Mouse (Mus musculus): Measurements from ENCODE around the gene Ndst4. TPM values are rescaled to one million over a fixed set of nuclear protein-coding genes. Genes with fewer than 3 reads are reported as not detected.

Gene Ndst4
- total and polyA plus RNA-seq, 2 experiments from 2014 or later, result 0.11 to 0.53 TPM

- no peak overlapping the region for H3K27ac ChIP-seq (ENCODE audit: low read depth)
- WGBS, result 42% methylated on average over 2 of the region's 2 CpGs
- H3K9me3 ChIP-seq (replicated peaks; ENCODE audit: control insufficient read depth, low read length), result no peaks in the 10 kb centered on the region
- no peaks in the 10 kb centered on the region for H3K27me3 ChIP-seq (ENCODE audit: control insufficient read depth, insufficient read depth, low read length)
- no peak overlapping the region for H3K9ac ChIP-seq (replicated peaks; ENCODE audit: low read depth, low read length)
- ATAC-seq (ENCODE audit: insufficient read depth, low read depth), result no peak
- no peak for DNase-seq (ENCODE audit: low spot score)
- H3K4me3 ChIP-seq (ENCODE audit: low read depth, low read length), result no peak overlapping the region
- no peaks in the 10 kb centered on the region for H3K4me1 ChIP-seq (ENCODE audit: control insufficient read depth, insufficient read depth)
- H3K4me2 ChIP-seq (ENCODE audit: low read depth, low read length), result no peak overlapping the region
- TF ChIP-seq CTCF (IDR thresholded peaks at IDR 0.05; ENCODE audit: low read depth) (no peak), EP300 (IDR thresholded peaks at IDR 0.05; ENCODE audit: low read depth) (no peak)
- no peaks in the 10 kb centered on the region for H3K36me3 ChIP-seq (replicated peaks; ENCODE audit: control insufficient read depth, insufficient read depth, low read length)
Measured at GRCm38 (mm10) chr3:125660884-125661532, 257.1 kb downstream of the Ndst4 start.

- no peaks in the 10 kb centered on the region for H3K4me1 ChIP-seq (ENCODE audit: control insufficient read depth, insufficient read depth)
- no peak for DNase-seq (ENCODE audit: low spot score)
- H3K36me3 ChIP-seq (replicated peaks; ENCODE audit: control insufficient read depth, insufficient read depth, low read length), result no peaks in the 10 kb centered on the region
- no peak for TF ChIP-seq EP300 (IDR thresholded peaks at IDR 0.05; ENCODE audit: low read depth)
- TF ChIP-seq CTCF (IDR thresholded peaks at IDR 0.05; ENCODE audit: low read depth), result no peak
- H3K9ac ChIP-seq (replicated peaks; ENCODE audit: low read depth, low read length), result no peak overlapping the region
- H3K4me2 ChIP-seq (ENCODE audit: low read depth, low read length), result no peak overlapping the region
- no peaks in the 10 kb centered on the region for H3K27me3 ChIP-seq (ENCODE audit: control insufficient read depth, insufficient read depth, low read length)
- no peak for ATAC-seq (ENCODE audit: insufficient read depth, low read depth)
- no peaks in the 10 kb centered on the region for H3K9me3 ChIP-seq (replicated peaks; ENCODE audit: control insufficient read depth, low read length)
- WGBS, result 69% methylated on average over 9 of the region's 9 CpGs
- no peak overlapping the region for H3K27ac ChIP-seq (ENCODE audit: low read depth)
- H3K4me3 ChIP-seq (ENCODE audit: low read depth, low read length), result no peak overlapping the region
Measured at GRCm38 (mm10) chr3:125673997-125674794, 270.3 kb downstream of the Ndst4 start.

GRCm38 (mm10) chr3:125675211-125675896, 271.5 kb downstream of the Ndst4 start:
- no peak for ATAC-seq (ENCODE audit: insufficient read depth, low read depth)
- H3K36me3 ChIP-seq (replicated peaks; ENCODE audit: control insufficient read depth, insufficient read depth, low read length), result no peaks in the 10 kb centered on the region
- no peak for DNase-seq (ENCODE audit: low spot score)
- no peaks in the 10 kb centered on the region for H3K9me3 ChIP-seq (replicated peaks; ENCODE audit: control insufficient read depth, low read length)
- TF ChIP-seq EP300 (IDR thresholded peaks at IDR 0.05; ENCODE audit: low read depth), result no peak
- no peak for TF ChIP-seq CTCF (IDR thresholded peaks at IDR 0.05; ENCODE audit: low read depth)
- no peak overlapping the region for H3K4me3 ChIP-seq (ENCODE audit: low read depth, low read length)
- no peaks in the 10 kb centered on the region for H3K27me3 ChIP-seq (ENCODE audit: control insufficient read depth, insufficient read depth, low read length)
- no peaks in the 10 kb centered on the region for H3K4me1 ChIP-seq (ENCODE audit: control insufficient read depth, insufficient read depth)
- no peak overlapping the region for H3K27ac ChIP-seq (ENCODE audit: low read depth)
- no peak overlapping the region for H3K9ac ChIP-seq (replicated peaks; ENCODE audit: low read depth, low read length)
- H3K4me2 ChIP-seq (ENCODE audit: low read depth, low read length), result no peak overlapping the region
- WGBS, result 75% methylated on average over 6 of the region's 6 CpGs

GRCm38 (mm10) chr3:125678924-125679323, 275.0 kb downstream of the Ndst4 start:
- TF ChIP-seq EP300 (IDR thresholded peaks at IDR 0.05; ENCODE audit: low read depth), result no peak
- TF ChIP-seq CTCF (IDR thresholded peaks at IDR 0.05; ENCODE audit: low read depth), result no peak
- ATAC-seq (ENCODE audit: insufficient read depth, low read depth) (no peak), DNase-seq (ENCODE audit: low spot score) (no peak)
- no peaks in the 10 kb centered on the region for H3K36me3 ChIP-seq (replicated peaks; ENCODE audit: control insufficient read depth, insufficient read depth, low read length)
- H3K27ac ChIP-seq (ENCODE audit: low read depth), result no peak overlapping the region
- 83% methylated on average over 9 of the region's 9 CpGs for WGBS
- no peak overlapping the region for H3K4me3 ChIP-seq (ENCODE audit: low read depth, low read length)
- no peaks in the 10 kb centered on the region for H3K4me1 ChIP-seq (ENCODE audit: control insufficient read depth, insufficient read depth)
- no peak overlapping the region for H3K9ac ChIP-seq (replicated peaks; ENCODE audit: low read depth, low read length)
- no peaks in the 10 kb centered on the region for H3K9me3 ChIP-seq (replicated peaks; ENCODE audit: control insufficient read depth, low read length)
- H3K4me2 ChIP-seq (ENCODE audit: low read depth, low read length), result no peak overlapping the region
- no peaks in the 10 kb centered on the region for H3K27me3 ChIP-seq (ENCODE audit: control insufficient read depth, insufficient read depth, low read length)

- Histone ChIP-seq H3K4me1 (ENCODE audit: control insufficient read depth, insufficient read depth) (no peaks in the 10 kb centered on the region), H3K36me3 (replicated peaks; ENCODE audit: control insufficient read depth, insufficient read depth, low read length) (no peaks in the 10 kb centered on the region), H3K4me2 (ENCODE audit: low read depth, low read length) (no peak overlapping the region), H3K9ac (replicated peaks; ENCODE audit: low read depth, low read length) (no peak overlapping the region), H3K27ac (ENCODE audit: low read depth) (no peak overlapping the region), H3K9me3 (replicated peaks; ENCODE audit: control insufficient read depth, low read length) (no peaks in the 10 kb centered on the region), H3K27me3 (ENCODE audit: control insufficient read depth, insufficient read depth, low read length) (no peaks in the 10 kb centered on the region), H3K4me3 (ENCODE audit: low read depth, low read length) (no peak overlapping the region)
- no peak for DNase-seq (ENCODE audit: low spot score)
- WGBS, result 52% methylated on average over 8 of the region's 8 CpGs
- ATAC-seq (ENCODE audit: insufficient read depth, low read depth), result no peak
- no peak for TF ChIP-seq CTCF (IDR thresholded peaks at IDR 0.05; ENCODE audit: low read depth)
- no peak for TF ChIP-seq EP300 (IDR thresholded peaks at IDR 0.05; ENCODE audit: low read depth)
Measured at GRCm38 (mm10) chr3:125683460-125684230, 279.8 kb downstream of the Ndst4 start.

All from heart, postnatal 0 days (tissue).